Mouse (Mus musculus): ENCODE measurements at regions not wholly inside any gene's neighbourhood (a gene's known extent, or its start where the extent isn't known, plus 50 kb on each side); places are given as distances from the start of the nearest gene placed in this dataset.

DNA sequence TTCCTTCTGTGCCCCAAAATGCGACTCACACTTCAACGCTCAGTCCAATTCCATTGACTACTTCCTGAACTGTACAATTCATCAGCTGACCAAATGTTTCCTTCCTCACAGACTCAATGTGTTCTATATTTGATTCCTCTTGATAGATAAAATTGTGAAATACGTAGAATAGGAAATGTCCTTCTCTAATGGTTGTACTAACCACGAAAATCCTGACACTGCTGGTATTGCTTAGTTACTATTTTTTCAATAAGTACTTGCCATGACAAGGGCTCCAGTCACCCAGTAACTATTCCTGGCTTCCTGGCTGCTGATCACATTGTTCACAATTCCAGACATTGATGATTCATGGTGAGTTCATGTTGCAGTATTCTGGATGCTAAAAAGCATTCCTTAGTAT, 75.7 kb upstream of the B430305J03Rik start:
- 45% methylated on average over 4 of the region's 4 CpGs for WGBS
- H3K4me3 ChIP-seq (ENCODE audit: insufficient read depth, low read depth, low read length): no peak overlapping the region
- peak overlapping the region; percentile 45 for H3K27ac ChIP-seq (ENCODE audit: insufficient read depth, low read depth, low read length)
- H3K4me1 ChIP-seq (ENCODE audit: control insufficient read depth, insufficient read depth, low read length): no peaks in the 10 kb centered on the region
- no peak for TF ChIP-seq POLR2A (IDR thresholded peaks at IDR 0.05; ENCODE audit: insufficient read depth, low read depth, low read length)

DNA sequence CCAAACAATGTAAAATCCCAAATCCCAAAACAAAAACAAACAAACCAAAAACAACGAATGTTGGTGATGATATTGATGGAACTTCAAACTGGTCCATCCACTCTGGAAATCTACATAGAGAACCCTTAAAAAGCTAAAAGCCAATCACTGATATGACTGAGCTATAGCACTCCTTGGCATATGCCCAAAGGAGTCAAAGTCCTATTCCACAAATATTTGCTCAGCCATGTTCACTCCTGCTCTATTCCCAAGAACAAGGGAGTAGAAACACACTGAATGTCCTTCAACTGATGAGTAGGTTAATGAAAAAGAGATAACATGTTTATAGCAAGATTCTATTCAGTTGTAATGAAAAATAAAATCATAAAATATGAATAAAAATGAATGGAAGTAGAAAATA, 63.0 kb upstream of the B430305J03Rik start:
- Histone ChIP-seq H3K4me3 (ENCODE audit: insufficient read depth, low read depth, low read length) (no peak overlapping the region), H3K4me1 (ENCODE audit: control insufficient read depth, insufficient read depth, low read length) (no peaks in the 10 kb centered on the region), H3K27ac (ENCODE audit: insufficient read depth, low read depth, low read length) (no peak overlapping the region)
- WGBS: 85% methylated on average over 1 of the region's 1 CpGs
- TF ChIP-seq CTCF (IDR thresholded peaks at IDR 0.05; ENCODE audit: insufficient read depth, low read depth, low read length) (no peak), POLR2A (IDR thresholded peaks at IDR 0.05; ENCODE audit: insufficient read depth, low read depth, low read length) (no peak)

DNA sequence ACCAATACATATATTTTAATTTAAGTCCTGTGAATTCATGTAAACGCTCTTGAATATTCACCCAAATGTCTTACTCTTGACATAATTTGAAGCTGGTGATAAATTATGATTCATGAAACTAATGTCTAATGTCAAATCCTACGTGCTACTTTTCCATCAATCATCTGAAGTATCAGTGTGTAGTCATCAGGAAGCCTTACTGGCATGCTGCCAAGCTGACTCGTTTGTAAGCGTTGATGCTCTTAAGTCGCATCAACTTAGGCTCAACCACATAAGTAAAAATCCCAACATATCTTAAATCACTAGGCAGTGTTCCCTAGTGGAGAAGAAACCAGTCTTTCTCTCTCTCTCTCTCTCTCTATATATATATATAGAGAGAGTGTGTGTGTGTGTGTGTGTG, 58.2 kb upstream of the B430305J03Rik start:
- no peak overlapping the region for H3K27ac ChIP-seq (ENCODE audit: insufficient read depth, low read depth, low read length)
- H3K4me1 ChIP-seq (ENCODE audit: control insufficient read depth, insufficient read depth, low read length): no peaks in the 10 kb centered on the region
- TF ChIP-seq CTCF (IDR thresholded peaks at IDR 0.05; ENCODE audit: insufficient read depth, low read depth, low read length): no peak
- TF ChIP-seq POLR2A (IDR thresholded peaks at IDR 0.05; ENCODE audit: insufficient read depth, low read depth, low read length): no peak
- WGBS: 65% methylated on average over 5 of the region's 5 CpGs
- H3K4me3 ChIP-seq (ENCODE audit: insufficient read depth, low read depth, low read length): no peak overlapping the region

DNA sequence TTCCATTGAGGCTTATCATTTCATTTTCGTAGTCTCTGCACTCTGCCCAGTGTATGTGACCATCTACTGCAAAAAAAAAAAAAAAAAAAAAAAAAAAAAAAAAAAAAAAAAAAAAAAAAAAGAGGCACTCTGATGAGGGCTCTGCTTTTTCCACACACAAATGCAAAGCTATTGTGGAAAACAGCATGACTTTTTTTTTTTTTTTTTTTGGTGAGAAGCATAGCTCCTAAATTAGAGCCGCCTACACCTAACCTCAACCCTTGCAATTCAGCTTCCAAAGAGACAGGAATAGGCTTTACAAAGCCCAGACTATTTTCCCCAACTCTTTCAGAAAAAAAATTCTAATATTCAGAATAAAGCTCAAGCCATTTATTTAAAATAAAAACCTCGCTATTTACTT, 54.0 kb upstream of the B430305J03Rik start:
- no peaks in the 10 kb centered on the region for H3K4me1 ChIP-seq (ENCODE audit: control insufficient read depth, insufficient read depth, low read length)
- H3K27ac ChIP-seq (ENCODE audit: insufficient read depth, low read depth, low read length): peak overlapping the region; percentile 89
- TF ChIP-seq POLR2A (IDR thresholded peaks at IDR 0.05; ENCODE audit: insufficient read depth, low read depth, low read length) (no peak), CTCF (IDR thresholded peaks at IDR 0.05; ENCODE audit: insufficient read depth, low read depth, low read length) (no peak)
- H3K4me3 ChIP-seq (ENCODE audit: insufficient read depth, low read depth, low read length): no peak overlapping the region
- WGBS: 42% methylated on average over 3 of the region's 3 CpGs

DNA sequence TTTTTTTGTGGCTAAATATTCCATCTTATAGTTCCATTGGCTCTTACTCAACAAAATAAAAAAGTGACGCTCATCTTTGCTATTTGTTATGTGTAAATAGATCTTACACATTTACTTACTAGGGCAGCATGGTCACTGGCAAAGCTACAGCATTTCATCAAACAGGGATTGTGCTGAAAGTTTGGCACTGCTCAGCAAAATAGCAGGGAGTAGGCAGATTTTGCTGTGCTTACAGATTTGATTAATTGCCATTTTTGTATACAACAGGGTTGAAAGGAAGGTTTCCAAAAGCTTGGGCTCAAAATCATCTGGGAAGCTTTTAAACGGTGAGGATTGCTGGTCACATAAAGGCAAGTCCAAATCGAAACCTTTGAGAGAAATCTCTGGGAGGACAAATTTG, 52.3 kb upstream of the B430305J03Rik start:
- no peaks in the 10 kb centered on the region for H3K4me1 ChIP-seq (ENCODE audit: control insufficient read depth, insufficient read depth, low read length)
- TF ChIP-seq CTCF (IDR thresholded peaks at IDR 0.05; ENCODE audit: insufficient read depth, low read depth, low read length) (no peak), POLR2A (IDR thresholded peaks at IDR 0.05; ENCODE audit: insufficient read depth, low read depth, low read length) (no peak)
- 47% methylated on average over 3 of the region's 3 CpGs for WGBS
- no peak overlapping the region for H3K4me3 ChIP-seq (ENCODE audit: insufficient read depth, low read depth, low read length)
- H3K27ac ChIP-seq (ENCODE audit: insufficient read depth, low read depth, low read length): no peak overlapping the region
